Mouse (Mus musculus): Measurements from ENCODE around the gene BC051142. TPM values are rescaled to one million over a fixed set of nuclear protein-coding genes. Genes with fewer than 3 reads are reported as not detected.

Gene BC051142
- 2.7 and 4.1 TPM in 2 replicates for polyA plus RNA-seq (2014; fragmentation: Nextera tagmentation; extraction: Ambion mirVana)

- Histone ChIP-seq H3K9me3 (ENCODE audit: control insufficient read depth, low read length) (no peaks in the 10 kb centered on the region), H3K4me1 (replicated peaks; ENCODE audit: control insufficient read depth, insufficient read depth, low read length) (no peaks in the 10 kb centered on the region), H3K9ac (ENCODE audit: low read depth, low read length) (peak within 1 kb of the TSS; percentile 84), H3K27me3 (ENCODE audit: control insufficient read depth, insufficient read depth, low read length) (no peaks in the 10 kb centered on the region), H3K4me3 (ENCODE audit: low read depth, low read length) (peak within 1 kb of the TSS; percentile 56), H3K4me2 (replicated peaks; ENCODE audit: low read depth, low read length) (peak within 1 kb of the TSS; percentile 45), H3K27ac (ENCODE audit: low read depth, low read length) (peak within 1 kb of the TSS; percentile 97), H3K36me3 (ENCODE audit: control insufficient read depth, insufficient read depth, low read length) (no peaks in the 10 kb centered on the region)
- 8% methylated on average over 34 of the region's 34 CpGs for WGBS
- ATAC-seq (ENCODE audit: low FRiP score) (peak; percentile 99), DNase-seq (ENCODE audit: low spot score) (peak; percentile 88)
Measured at GRCm38 (mm10) chr17:34398711-34399393, at the start of gene BC051142. Gene BC051142 (plus strand): TSS chr17:34398820.

- Histone ChIP-seq H3K4me3 (ENCODE audit: low read depth, low read length) (no peak overlapping the region), H3K27ac (ENCODE audit: low read depth, low read length) (no peak overlapping the region), H3K4me2 (replicated peaks; ENCODE audit: low read depth, low read length) (no peak overlapping the region), H3K27me3 (ENCODE audit: control insufficient read depth, insufficient read depth, low read length) (no peaks in the 10 kb centered on the region), H3K9me3 (ENCODE audit: control insufficient read depth, low read length) (no peaks in the 10 kb centered on the region), H3K4me1 (replicated peaks; ENCODE audit: control insufficient read depth, insufficient read depth, low read length) (no peaks in the 10 kb centered on the region), H3K9ac (ENCODE audit: low read depth, low read length) (no peak overlapping the region), H3K36me3 (ENCODE audit: control insufficient read depth, insufficient read depth, low read length) (no peaks in the 10 kb centered on the region)
- 6% methylated on average over 4 of the region's 4 CpGs for WGBS
- ATAC-seq (ENCODE audit: low FRiP score), result no peak
- DNase-seq (ENCODE audit: low spot score), result peak; percentile 89
Measured at GRCm38 (mm10) chr17:34349429-34349828, 49.2 kb upstream of the BC051142 start.

DNA sequence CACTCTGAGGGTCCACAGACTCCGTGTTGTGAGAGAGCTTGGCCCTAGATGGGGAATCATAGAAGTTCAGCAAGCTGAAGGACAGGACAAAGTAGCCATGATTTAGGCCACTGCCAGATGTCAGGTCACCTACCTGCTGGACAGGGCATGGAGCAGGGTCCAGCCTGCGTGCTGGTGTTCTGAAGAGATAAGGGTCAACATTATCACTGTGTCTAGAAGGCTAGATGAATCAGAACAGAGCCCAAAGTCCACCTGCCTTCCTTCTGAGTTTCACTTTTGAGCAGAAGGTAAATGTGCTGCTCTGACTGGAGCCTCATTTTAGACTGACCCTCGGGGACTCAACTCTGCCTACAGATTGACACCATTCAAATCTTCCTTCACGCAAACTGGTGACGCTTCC, 44.1 kb upstream of the BC051142 start, which contains the start of gene Btnl2:
Btnl2 (plus strand) TSS at position 284 of the 400 bp plus-strand sequence.
- no peak for DNase-seq (ENCODE audit: low spot score)
- H3K9ac ChIP-seq (ENCODE audit: low read depth, low read length), result no peak within 1 kb of the TSS
- WGBS, result 88% methylated on average over 5 of the region's 5 CpGs
- H3K27ac ChIP-seq (ENCODE audit: low read depth, low read length), result no peak within 1 kb of the TSS
- no peaks in the 10 kb centered on the region for H3K27me3 ChIP-seq (ENCODE audit: control insufficient read depth, insufficient read depth, low read length)
- H3K4me1 ChIP-seq (replicated peaks; ENCODE audit: control insufficient read depth, insufficient read depth, low read length), result no peaks in the 10 kb centered on the region
- ATAC-seq (ENCODE audit: low FRiP score), result no peak
- H3K4me2 ChIP-seq (replicated peaks; ENCODE audit: low read depth, low read length), result no peak within 1 kb of the TSS
- H3K36me3 ChIP-seq (ENCODE audit: control insufficient read depth, insufficient read depth, low read length), result no peaks in the 10 kb centered on the region
- no peak within 1 kb of the TSS for H3K4me3 ChIP-seq (ENCODE audit: low read depth, low read length)
- no peaks in the 10 kb centered on the region for H3K9me3 ChIP-seq (ENCODE audit: control insufficient read depth, low read length)

GRCm38 (mm10) chr17:34354940-34355339, 43.7 kb upstream of the BC051142 start:
- no peak overlapping the region for H3K9ac ChIP-seq (ENCODE audit: low read depth, low read length)
- no peak overlapping the region for H3K4me3 ChIP-seq (ENCODE audit: low read depth, low read length)
- WGBS, result 90% methylated on average over 1 of the region's 1 CpGs
- no peaks in the 10 kb centered on the region for H3K36me3 ChIP-seq (ENCODE audit: control insufficient read depth, insufficient read depth, low read length)
- DNase-seq (ENCODE audit: low spot score), result no peak
- H3K4me1 ChIP-seq (replicated peaks; ENCODE audit: control insufficient read depth, insufficient read depth, low read length), result no peaks in the 10 kb centered on the region
- no peak overlapping the region for H3K4me2 ChIP-seq (replicated peaks; ENCODE audit: low read depth, low read length)
- ATAC-seq (ENCODE audit: low FRiP score), result no peak
- no peaks in the 10 kb centered on the region for H3K9me3 ChIP-seq (ENCODE audit: control insufficient read depth, low read length)
- H3K27me3 ChIP-seq (ENCODE audit: control insufficient read depth, insufficient read depth, low read length), result no peaks in the 10 kb centered on the region
- no peak overlapping the region for H3K27ac ChIP-seq (ENCODE audit: low read depth, low read length)

GRCm38 (mm10) chr17:34362954-34363546, 35.6 kb upstream of the BC051142 start:
- Histone ChIP-seq H3K9ac (ENCODE audit: low read depth, low read length) (no peak overlapping the region), H3K4me2 (replicated peaks; ENCODE audit: low read depth, low read length) (no peak overlapping the region), H3K4me1 (replicated peaks; ENCODE audit: control insufficient read depth, insufficient read depth, low read length) (no peaks in the 10 kb centered on the region), H3K27ac (ENCODE audit: low read depth, low read length) (no peak overlapping the region), H3K27me3 (ENCODE audit: control insufficient read depth, insufficient read depth, low read length) (no peaks in the 10 kb centered on the region), H3K9me3 (ENCODE audit: control insufficient read depth, low read length) (no peaks in the 10 kb centered on the region), H3K4me3 (ENCODE audit: low read depth, low read length) (no peak overlapping the region), H3K36me3 (ENCODE audit: control insufficient read depth, insufficient read depth, low read length) (no peaks in the 10 kb centered on the region)
- DNase-seq (ENCODE audit: low spot score) (no peak), ATAC-seq (ENCODE audit: low FRiP score) (no peak)
- WGBS, result 82% methylated on average over 15 of the region's 15 CpGs

DNA sequence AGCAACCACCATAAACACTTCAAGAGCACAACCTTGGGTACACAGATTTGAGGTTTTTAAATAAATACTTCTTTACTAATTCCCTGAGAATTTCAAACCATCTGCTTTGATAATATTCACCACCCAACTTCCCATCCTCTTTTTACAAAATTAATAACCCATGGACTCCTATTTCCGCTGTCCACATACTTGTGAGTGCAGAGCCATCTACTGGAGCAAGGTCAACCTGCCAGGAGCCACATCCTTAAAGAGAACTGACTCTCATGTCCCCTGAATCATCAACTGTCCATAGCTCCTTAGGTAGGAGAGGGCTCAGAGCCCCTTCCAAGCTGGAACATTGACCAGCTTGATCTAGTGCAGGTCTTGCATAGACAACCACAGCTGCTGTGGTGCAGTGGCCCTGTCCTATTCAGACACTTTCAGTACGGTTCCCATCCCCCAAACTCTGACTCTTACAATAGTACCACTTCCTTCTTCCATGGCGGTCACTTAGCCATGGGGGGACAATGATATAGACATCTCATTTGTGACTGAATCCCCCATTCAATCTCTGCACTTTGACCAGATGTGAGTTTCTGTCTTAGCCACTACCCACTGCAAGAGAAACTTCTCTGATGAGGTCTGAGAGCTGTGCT, 34.8 kb upstream of the BC051142 start:
- 86% methylated on average over 3 of the region's 3 CpGs for WGBS

DNA sequence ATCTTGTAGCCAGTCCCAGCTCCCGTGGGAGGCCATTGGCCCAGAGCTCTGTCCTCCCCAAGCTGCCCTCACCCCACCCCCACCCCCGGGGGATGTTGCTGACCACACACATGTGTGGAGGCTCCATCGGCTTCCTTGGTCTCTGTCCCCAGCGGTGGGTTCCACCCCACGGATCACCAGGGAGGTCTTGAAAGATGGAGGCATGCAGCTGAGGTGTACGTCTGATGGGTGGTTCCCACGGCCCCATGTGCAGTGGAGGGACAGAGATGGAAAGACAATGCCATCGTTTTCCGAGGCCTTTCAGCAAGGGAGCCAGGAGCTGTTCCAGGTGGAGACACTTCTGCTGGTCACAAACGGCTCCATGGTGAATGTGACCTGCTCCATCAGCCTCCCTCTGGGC, 33.6 kb upstream of the BC051142 start:
- Histone ChIP-seq H3K36me3 (ENCODE audit: control insufficient read depth, insufficient read depth, low read length) (no peaks in the 10 kb centered on the region), H3K4me1 (replicated peaks; ENCODE audit: control insufficient read depth, insufficient read depth, low read length) (no peaks in the 10 kb centered on the region), H3K9ac (ENCODE audit: low read depth, low read length) (no peak overlapping the region), H3K4me2 (replicated peaks; ENCODE audit: low read depth, low read length) (no peak overlapping the region), H3K27ac (ENCODE audit: low read depth, low read length) (no peak overlapping the region), H3K27me3 (ENCODE audit: control insufficient read depth, insufficient read depth, low read length) (no peaks in the 10 kb centered on the region), H3K9me3 (ENCODE audit: control insufficient read depth, low read length) (no peaks in the 10 kb centered on the region), H3K4me3 (ENCODE audit: low read depth, low read length) (no peak overlapping the region)
- DNase-seq (ENCODE audit: low spot score), result no peak
- ATAC-seq (ENCODE audit: low FRiP score), result no peak
- WGBS, result 75% methylated on average over 10 of the region's 10 CpGs

More for the DNA sequence above, 34.8 kb upstream of the BC051142 start:
- no peaks in the 10 kb centered on the region for H3K27me3 ChIP-seq (ENCODE audit: control insufficient read depth, insufficient read depth, low read length)
- DNase-seq (ENCODE audit: low spot score) (no peak), ATAC-seq (ENCODE audit: low FRiP score) (no peak)
- no peak overlapping the region for H3K4me2 ChIP-seq (replicated peaks; ENCODE audit: low read depth, low read length)
- H3K4me1 ChIP-seq (replicated peaks; ENCODE audit: control insufficient read depth, insufficient read depth, low read length), result no peaks in the 10 kb centered on the region
- H3K9me3 ChIP-seq (ENCODE audit: control insufficient read depth, low read length), result no peaks in the 10 kb centered on the region
- H3K36me3 ChIP-seq (ENCODE audit: control insufficient read depth, insufficient read depth, low read length), result no peaks in the 10 kb centered on the region
- H3K9ac ChIP-seq (ENCODE audit: low read depth, low read length), result no peak overlapping the region
- H3K4me3 ChIP-seq (ENCODE audit: low read depth, low read length), result no peak overlapping the region
- H3K27ac ChIP-seq (ENCODE audit: low read depth, low read length), result no peak overlapping the region

- Histone ChIP-seq H3K9ac (ENCODE audit: low read depth, low read length) (no peak overlapping the region), H3K4me3 (ENCODE audit: low read depth, low read length) (no peak overlapping the region), H3K36me3 (ENCODE audit: control insufficient read depth, insufficient read depth, low read length) (no peaks in the 10 kb centered on the region), H3K27me3 (ENCODE audit: control insufficient read depth, insufficient read depth, low read length) (no peaks in the 10 kb centered on the region), H3K27ac (ENCODE audit: low read depth, low read length) (no peak overlapping the region), H3K4me1 (replicated peaks; ENCODE audit: control insufficient read depth, insufficient read depth, low read length) (no peaks in the 10 kb centered on the region), H3K9me3 (ENCODE audit: control insufficient read depth, low read length) (no peaks in the 10 kb centered on the region), H3K4me2 (replicated peaks; ENCODE audit: low read depth, low read length) (no peak overlapping the region)
- 87% methylated on average over 4 of the region's 4 CpGs for WGBS
- DNase-seq (ENCODE audit: low spot score), result no peak
- no peak for ATAC-seq (ENCODE audit: low FRiP score)
Measured at GRCm38 (mm10) chr17:34370563-34370962, 28.1 kb upstream of the BC051142 start.

Data from hindbrain, embryonic 11.5 days (tissue).